Mouse (Mus musculus) lung, postnatal 0 days (tissue): ENCODE measurements around the gene Pym1.
A peak's percentile ranks its signal among the peaks of the same experiment; 100 is the strongest.

Experiments
- CTCF ChIP-seq: IDR thresholded peaks from 2 replicates; pipeline ENCODE4 v1.5.1; 2016; ENCODE audit warnings: antibody characterized with exemption, mild to moderate bottlenecking
- EP300 ChIP-seq: IDR thresholded peaks from 2 replicates; pipeline ENCODE4 v1.6.1; 2016; ENCODE audit warnings: antibody characterized with exemption, mild to moderate bottlenecking, control low read depth

GRCm38 (mm10) chr10:128772895-128773294 lies 25.2 kb downstream of the Pym1 start:
- TF ChIP-seq CTCF (peak; percentile 61), EP300 (no peak)
